Mouse (Mus musculus) heart, adult 18-20 months (tissue): ENCODE data around the gene Tmem135. TPM values are rescaled to one million over a fixed set of nuclear protein-coding genes. Genes with fewer than 3 reads are reported as not detected.

ENCODE experiments used
- DNase-seq, 2 experiments: peaks; one replicate each; pipeline ENCODE4 v3.0.0; 2021 to 2022; ENCODE audit warnings: mixed read lengths in 1 of 2
- total RNA-seq, 2 experiments: library from RNA; stranded (reverse); gene quantifications; 2 replicates each; pipeline ENCODE4 v1.2.3; 2021

Gene Tmem135
- total RNA-seq, 2 experiments from 2014 or later: 34.9 to 39.4 TPM

DNA sequence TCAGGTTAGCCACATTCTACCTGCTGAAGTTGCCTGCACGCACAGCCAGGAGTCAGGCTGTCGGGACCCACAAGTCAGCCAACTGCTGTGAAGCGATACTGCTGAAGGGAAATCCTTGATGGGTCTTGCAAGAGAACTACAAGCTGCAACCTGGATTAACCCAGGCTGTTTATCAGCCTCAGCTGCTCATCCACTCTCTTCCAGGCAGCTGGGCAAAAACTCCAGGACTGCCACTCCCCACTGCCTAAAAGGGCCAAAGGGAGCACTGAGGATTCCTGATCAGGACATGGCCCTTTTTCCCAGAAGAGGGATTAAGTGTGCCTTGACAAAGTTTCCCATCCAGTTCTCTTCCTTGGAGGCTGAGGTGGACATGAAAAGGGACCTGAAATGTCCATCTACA, 15.0 kb downstream of the Tmem135 start:
- DNase-seq: no peak

DNA sequence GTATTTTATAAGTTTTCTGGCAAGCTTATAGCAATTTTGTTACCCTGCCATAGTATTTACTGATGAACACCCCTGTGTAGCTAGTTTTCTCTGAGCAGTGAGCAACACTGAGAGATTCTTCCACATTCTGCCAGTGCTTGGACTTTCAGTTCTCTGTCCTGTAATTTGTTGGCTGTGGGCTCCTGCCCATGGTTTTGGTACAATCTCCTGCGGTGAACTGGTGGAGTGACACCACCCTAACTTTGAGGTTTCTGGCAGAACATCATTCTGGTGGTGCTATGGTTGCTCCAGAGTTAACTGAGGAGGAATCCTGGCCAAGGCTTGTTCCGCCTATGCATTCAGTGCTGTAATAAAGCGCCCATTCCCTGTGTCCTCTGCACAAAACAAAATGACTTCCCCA, 21.1 kb downstream of the Tmem135 start:
- DNase-seq: no peak

DNA sequence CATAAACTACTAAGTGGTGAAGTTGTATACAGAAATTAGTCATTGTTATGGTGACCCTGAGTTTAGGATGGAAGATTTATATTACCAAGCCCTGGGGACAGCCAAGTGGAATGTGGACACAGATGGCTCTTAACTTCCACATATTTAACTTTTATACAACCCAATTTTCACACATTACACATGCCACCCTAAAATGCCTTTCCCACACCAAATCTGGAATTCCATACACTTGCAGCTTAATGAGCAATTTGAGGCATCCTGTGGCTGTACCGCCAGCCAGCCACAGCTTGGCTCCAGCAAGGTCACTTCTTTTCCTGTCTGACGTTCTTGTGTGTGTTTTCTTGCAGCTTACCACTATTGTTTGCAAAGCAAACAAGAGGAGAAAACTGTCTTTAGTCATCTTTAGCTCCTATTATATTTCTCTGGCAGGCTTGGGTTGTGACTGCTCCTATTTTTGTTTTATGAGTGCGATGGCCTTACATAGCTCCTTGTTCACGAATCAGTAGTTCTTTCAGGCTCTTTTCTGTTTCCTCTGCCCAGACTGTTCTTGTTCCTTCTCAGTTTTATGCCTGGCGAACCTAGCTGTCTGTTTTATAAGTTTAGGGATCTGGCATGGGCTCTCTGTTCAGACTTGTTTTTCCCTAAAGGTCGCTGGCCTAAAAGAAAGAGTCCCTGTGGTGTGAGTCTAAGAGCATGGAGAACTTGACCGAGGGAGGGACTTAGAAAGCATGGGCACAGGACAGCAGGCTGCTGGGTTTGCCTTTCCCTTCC, 22.9 kb downstream of the Tmem135 start:
- no peak for DNase-seq

DNA sequence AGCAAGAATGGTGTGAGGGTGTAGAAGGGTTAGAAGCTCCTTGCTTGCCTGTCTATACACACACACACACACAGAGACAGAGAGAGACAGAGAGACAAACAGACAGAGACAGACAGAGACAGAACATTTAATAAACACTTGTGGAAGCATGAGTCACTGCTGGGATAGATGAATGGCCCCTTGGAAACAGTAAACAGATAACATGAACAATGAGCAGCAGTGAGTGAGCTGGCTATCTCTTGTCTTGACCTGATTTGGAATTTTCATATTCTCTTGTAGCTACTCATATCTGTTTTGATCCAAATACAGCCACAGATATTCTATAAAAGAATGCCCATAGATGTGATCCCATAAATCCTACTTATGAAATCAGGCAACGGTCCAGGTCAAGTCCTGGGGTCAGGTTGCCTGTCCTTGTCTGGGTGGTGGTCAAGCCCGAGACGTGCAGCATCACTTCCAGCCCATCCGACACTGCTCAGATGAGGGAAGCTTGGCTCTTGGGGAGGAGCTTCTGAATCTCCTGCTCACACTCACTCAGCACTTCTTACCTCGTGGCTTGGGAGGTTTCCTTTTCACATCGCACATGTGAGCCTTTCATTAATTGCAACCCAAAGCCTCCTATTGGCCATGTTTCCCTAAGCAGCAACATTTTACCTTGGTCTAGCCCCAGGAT, 32.3 kb downstream of the Tmem135 start:
- DNase-seq: no peak

DNA sequence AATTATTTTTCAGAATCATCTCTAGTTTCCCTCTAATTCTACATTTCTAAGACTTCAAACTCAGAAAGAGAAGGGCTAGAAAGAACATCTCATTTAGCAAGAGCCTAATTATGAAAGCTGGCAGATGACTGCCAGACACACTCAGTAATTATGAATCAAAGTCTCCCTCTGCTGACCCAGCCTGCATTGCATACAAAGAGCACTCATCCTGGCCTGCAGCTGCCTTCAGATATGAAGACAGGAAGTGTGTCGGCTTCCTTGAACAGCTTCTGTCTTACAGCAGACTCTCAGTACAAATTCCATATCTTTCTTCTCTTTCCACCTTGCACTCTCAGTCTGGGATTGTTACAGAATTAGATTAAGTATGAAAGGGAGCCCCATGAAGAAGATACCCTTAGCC, 33.1 kb downstream of the Tmem135 start:
- DNase-seq: peak; percentile 69 to 74

DNA sequence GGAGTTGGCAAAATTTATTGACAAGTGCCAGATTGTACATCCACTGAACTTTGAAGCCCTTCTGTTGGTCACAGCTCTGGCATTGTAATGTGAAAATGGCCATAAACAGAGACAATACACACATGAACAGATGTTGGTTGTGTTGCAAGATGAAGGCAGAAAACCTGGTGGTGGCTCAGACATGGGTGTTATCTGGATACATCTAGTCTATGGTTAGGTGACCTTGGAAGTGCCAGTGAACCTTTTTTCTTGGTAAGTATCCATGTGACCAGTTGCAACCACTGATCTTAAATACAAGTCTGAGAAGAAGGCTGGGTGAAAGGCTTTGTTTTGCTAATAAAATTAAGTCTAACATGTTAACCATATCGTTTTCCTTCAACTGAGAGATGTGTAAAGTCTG, 33.9 kb downstream of the Tmem135 start:
- no peak for DNase-seq

DNA sequence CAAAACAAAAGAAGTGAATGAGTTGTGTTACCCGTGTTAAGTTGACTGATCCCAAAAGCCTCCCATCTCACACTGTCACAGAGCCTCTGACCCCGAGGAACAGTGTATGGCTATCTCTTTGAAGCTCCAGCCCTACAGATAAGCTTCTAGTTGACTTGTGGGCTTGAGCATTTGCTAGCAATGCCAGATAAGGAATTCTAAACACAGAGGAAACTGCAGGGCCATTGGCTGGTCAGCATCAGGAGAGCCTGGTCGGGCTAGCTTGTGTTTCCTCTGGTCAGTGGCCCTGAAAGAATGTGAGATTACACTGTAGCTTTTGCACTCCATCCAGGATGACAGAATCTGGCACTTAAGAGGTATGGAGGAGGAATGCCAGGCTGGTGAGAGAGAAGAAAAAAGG, 36.4 kb downstream of the Tmem135 start:
- DNase-seq: peak; percentile 25 to 33

DNA sequence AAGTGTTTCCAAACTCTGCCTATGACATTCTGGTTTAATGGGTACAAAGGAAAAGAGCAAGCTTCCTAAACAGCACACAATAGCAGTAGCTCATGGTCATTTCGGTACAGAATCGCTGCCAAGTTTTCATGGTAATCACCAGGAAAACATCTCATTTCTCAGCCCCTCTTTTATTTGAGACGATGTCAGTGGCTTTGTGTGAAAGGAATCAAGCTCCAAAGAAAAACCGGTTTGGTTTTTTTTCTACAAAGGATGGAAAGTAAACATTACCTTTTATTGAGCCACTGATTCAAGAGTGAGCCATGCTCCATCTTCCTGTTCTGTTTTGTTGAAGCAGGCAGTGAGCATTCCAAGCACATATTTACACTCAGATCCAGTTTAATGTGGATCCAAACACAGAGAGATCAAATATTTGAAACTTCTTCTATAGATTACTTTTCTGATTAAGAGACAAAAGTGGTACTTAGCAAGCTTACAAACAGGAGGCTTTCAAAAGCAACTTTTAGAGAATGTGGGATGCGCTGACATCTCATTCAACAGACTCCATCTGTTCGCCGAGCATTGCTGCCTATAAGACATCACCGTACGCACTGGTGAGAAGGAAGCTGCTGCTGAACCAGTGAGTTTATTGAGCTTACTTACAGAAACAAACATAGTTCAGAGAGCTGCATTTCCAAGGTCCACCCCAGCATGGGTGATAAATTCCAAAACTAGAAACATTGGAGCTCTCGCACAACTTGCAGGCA, 38.7 kb downstream of the Tmem135 start:
- no peak for DNase-seq

DNA sequence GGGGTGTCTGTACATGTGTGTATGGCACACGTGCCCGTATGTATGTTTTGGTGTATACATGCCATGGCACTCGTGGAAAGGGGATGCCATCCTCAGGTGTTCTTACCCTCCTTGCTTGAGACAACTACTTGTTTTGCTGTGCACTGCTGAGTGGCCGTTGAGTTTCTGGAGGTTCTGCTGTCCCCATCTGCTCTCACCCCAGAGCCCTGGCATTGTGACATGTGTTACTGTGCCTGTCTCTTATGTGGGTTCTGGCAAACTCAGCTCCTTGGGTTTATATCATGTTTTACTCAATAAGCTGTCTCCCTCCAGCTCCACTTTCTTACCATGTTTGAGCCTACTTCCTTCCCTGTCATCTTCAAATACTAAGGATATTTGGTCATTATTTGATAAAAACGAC, 40.0 kb downstream of the Tmem135 start:
- DNase-seq: no peak

DNA sequence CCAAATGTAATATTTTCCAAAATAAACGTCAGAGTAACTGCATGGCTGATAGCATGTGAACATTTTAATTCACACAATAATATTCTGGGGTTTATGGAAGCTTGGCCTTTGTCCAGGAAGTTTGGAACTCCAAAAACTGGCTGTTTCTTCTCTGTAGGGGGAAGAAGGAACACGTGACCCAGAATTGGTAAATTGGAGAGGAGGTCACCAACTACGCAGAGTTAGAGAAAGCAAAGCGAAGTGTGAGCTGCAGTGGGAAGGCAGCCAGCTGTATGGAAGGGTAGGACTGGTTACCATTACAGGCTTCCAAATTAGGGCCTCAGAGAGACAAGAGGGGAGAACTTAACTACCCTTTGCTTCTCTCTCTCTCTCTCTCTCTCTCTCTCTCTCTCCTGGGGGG, 47.7 kb downstream of the Tmem135 start:
- DNase-seq: peak; percentile 40 to 45

DNA sequence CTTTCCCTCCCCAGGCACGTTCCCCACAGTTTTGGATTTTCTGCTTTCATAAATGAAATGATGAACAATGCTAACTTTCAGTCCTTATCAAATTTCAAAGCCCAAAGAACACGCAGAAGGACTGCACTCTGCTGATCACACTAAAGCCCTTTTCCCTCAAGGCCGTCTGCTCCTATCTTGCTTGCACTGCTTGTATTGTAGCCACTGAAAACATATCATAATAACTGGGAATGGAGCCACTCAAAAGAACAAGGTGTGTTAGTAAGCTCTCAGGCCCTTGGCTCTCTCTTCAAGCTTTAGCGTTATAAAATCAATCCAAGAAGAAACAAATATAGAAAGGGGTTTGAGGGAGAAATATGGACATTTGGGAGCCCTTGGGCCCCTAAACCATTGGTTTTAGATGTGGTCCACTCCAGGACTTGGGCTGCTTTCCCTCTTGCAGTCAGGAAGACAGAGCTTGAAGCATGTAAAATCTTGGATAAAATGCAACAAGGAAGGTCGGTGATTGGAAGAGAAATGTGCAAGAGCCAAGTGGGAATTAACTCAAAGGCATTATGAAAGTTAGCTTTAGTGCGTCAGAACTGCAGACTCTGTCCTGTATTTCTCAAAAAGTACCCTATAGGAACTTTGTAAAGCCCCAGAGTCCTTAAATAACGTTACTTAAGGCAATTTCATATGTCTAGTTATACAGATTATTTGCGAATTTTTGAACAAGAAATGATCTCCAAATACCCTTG, 48.3 kb downstream of the Tmem135 start:
- peak in 1 of 2 experiments; percentile 6 for DNase-seq

DNA sequence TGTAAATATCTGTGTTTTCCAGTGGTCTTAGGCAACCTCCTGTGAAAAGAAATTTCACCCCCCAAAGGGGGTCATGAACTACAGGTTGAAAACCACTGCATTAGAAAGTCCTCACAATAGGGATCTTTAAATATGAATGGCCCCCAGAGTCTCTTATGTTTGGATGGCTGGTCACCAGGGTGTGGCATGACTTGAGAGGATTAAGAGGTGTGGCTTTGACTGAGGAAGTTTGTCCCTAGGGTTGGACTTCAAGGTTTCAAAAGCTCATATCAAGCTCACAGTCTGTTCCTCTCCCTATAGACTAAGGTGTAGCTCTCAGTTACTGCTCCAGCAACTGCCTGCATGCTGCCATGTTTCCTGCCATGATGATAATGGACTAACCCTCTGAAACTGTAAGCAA, 62.0 kb downstream of the Tmem135 start:
- no peak for DNase-seq

DNA sequence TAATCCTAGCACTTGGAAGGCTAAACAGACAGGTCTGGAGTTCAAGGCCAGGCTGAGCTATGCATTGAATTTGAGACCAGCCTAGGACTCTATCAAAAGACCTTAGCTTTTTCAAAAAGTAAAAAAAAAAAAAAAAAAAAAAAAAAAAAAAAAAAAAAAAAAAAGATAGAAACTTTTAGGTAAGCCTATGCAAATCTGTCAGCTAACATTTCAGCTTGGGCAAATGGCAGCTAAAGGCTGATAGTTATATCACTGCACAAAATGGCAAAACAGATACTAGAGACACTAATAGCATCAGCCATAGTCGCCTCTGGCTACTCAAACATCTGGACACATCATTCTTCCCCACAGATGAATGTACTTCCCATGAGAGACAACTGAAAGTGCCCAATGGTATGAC, 64.2 kb downstream of the Tmem135 start:
- DNase-seq: no peak

DNA sequence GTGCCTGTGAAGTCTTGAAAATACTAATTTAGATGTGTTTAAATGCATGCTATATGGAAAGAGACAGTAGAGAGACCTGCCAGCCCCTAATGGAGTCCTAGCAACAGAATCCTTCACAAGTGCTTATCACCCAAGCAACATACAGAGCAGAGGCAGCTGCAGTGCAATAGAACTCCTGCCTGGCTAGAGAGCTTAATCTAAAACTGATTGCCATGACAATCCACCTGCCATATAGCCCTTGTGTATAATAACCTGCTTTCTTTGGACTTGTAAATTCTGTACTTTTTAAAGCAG, 64.9 kb downstream of the Tmem135 start:
- DNase-seq: no peak

DNA sequence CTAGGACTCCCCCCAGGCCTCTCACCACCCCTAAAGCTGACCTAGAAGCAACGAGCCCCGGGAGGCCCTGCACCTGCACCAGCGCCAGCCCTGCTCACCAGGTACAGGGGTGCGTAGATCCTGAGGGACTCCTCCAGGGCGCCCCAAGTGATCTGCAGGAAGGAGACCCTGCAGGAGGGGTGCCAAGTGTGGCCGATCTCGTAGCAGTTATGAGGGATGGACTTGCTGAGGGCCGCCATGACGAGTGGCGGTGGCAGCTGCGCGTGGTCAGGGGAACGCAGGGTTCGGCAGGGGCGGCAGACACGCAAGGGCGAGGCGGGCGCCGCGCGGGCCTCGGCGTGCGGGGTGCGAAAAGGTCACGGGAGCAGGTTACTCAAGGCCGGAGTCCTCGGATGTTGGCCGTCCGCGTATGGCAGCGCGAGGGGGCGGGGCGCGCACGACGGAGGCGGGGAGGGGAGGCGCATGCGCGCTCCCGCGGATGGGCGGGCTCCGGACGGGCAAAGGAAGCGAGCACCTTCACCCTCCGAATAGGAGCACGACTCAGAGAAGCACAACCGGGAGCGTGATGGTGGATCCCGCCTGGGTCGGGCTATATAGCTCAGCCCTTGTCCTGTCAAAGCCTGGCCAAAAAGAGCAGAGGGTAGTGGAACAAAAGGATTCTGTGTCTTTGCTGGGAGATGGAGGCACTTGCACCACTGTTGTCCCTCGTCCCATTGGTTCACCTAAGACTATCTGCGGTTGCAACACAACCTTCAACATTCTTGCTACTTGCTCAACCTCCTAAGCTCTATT, 65.5 kb downstream of the Tmem135 start:
- peak; percentile 95 to 96 for DNase-seq

DNA sequence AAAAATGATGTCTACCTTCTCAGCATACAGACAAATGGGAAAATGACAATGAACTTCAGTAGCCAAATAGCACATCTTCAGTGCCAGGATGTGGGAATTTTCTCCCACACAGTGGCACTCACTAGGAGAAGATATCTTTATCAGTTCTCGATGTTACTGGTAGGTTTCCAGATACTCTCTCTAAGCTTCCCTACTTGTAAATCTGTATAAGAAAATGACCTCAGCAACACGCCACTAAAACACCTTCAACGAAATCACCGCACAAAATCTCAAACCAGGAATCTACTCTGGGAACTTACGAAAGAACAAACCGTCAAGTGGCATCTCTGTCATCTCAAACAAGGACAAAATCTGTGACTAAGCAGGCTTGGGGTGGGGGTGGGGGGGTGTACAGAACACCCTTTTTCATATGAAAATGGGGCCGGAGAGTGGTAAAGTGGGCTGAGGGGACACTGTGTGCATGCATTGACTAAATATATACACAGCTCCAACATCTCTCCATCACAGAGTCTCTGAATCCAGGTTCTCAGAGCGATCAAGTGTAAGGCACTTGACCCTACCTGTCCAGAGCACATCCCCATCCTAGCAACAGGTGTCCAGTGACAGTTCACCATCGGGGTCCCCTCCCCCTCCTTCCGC, 66.2 kb downstream of the Tmem135 start:
- DNase-seq: no peak

DNA sequence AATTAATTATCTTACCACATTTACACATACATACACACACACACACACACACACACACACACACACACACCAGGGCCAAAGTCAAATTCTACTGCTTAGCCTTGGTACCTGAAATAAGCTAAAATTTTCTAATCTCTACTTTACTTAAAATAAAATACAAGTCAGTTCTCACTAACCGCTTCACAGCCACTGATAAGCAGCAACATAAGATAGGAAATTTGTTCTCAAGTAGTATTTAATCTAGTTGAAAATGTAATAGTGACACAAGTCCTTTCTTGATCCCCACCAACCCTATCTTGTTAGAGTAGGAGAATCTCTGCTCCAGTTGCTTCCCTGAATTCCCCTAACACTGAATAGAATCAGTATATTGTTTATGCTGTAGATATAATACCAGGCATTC, 67.6 kb downstream of the Tmem135 start:
- DNase-seq: no peak

DNA sequence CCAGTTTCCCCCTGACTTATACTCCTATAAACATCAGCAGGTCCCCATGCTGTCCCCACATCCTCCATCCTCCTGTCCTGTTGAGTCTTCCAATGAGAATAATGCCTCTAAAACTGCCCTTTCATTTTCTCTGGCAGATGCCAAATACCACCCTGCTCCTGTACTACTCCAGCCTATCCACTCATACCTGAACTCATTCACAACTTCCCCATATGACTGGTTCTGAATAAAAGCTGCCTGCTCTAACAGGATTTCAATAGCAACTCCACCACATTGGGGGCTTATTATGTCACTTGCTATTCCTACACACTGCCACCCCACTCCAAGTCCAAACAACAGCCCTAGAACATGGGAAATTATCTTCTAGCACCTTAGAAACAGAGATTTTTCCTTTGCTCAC, 68.7 kb downstream of the Tmem135 start:
- no peak for DNase-seq

DNA sequence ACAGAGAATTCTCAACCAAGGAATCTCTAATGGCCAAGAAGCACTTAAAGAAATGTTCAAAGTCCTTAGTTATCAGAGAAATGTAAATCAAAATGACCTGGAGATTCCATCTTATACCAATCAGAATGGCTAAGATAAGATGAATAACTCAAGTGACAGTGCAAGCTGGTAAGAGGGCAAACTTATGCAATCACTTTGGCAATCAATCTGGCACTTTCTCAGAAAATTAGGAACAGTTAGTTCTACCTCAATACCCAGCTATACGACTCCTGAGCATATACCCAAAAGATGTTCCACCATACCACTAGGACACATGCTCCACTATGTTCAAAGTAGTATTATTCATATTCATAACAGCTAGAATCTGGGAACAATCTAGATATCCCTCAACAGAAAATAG, 74.1 kb downstream of the Tmem135 start:
- no peak for DNase-seq

DNA sequence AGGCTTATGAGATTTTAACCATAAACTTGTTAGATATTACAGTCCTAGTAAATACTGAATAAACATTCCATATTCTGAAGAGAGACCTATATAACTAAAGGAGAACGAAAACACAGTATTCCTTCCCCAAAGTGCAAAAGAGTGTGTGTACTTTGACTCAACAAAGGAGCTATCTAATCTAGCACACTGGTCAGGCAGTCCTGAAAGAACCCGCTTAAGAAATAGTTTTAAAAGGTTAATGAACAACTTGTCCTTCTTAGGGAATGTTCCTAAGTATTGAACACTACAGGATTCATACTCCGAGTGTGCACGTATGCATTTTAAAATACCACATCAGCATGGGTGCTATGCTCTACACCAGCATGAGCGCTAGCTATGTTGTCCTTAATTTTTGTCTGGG, 76.3 kb downstream of the Tmem135 start:
- no peak for DNase-seq

DNA sequence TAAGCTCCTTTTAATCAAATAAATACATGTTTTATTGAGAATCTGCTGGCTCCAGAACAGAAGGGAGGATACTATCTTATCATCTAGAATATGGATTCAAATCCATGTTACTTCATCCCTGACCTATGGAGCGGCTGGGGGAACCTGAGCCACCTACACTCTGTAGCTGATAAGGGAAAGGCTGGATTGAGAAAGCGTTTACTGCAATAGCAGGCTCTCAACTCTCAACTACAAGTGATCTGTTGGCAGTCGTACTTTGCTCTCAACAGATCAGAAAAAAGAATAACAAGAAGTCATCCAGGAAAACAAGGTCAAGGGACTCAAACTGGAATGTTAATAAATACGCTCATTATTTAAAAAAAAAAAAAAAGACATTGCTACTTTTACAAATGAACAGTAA, 77.3 kb downstream of the Tmem135 start:
- DNase-seq: no peak

DNA sequence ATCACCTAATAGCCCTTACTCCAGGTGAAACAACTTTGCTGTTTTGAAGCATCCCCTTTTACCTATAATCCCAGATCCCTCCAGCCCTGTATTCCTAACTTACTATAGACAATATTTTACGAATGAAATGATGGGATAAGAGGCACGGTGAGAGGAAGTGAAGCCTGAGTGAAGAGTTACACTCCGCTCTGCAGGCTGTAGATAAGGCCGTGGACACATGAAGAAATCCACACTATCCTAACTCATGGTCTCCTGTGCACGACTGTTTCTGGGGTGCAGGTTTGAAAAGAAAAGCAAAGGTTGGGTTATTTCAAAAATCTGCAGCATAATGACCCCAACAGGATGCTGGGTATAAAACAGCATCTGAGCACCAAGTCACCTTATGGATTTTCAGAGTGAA, 77.8 kb downstream of the Tmem135 start:
- no peak for DNase-seq
